ENCODE assay signal across 8 mouse cellular contexts in genomic region chr6:82702593-82703017, GRCm38 (mm10). TPM values are rescaled to one million over a fixed set of nuclear protein-coding genes. Genes with fewer than 3 reads are reported as not detected.
DNase-seq lines count a peak whose midpoint lies in the region; ATAC-seq and TF ChIP-seq lines count a peak whose summit lies in the region.

No protein-coding gene starts in this region.

- H3K4me1 ChIP-seq in G1E (ENCODE audit: insufficient read depth, low read depth, low read length): peaks cover 11% of the 10 kb centered on the region
- 0 out of 2 replicates have a peak, but pooled peaks cover 7% of the 10 kb centered on the region for H3K4me1 ChIP-seq in hindbrain, embryonic 12.5 days

- H3K4me3 ChIP-seq in G1E (ENCODE audit: low read depth, low read length): no peak overlapping the region
- no peak overlapping the region for H3K4me3 ChIP-seq in hindbrain, embryonic 12.5 days

- peaks cover 32% of the 10 kb centered on the region for H3K27me3 ChIP-seq in G1E (ENCODE audit: insufficient read depth, low read length)
- H3K27me3 ChIP-seq in hindbrain, embryonic 12.5 days: no peaks in the 10 kb centered on the region

- 30% methylated on average over 16 of the region's 16 CpGs for WGBS in hindbrain, embryonic 12.5 days

- H3K9me3 ChIP-seq in G1E (replicated peaks): no peaks in the 10 kb centered on the region
- no peaks in the 10 kb centered on the region for H3K9me3 ChIP-seq in hindbrain, embryonic 12.5 days (replicated peaks)

- TF ChIP-seq CTCF in G1E (IDR thresholded peaks at IDR 0.05; ENCODE audit: low read depth, low read length): peak; percentile 90

- ATAC-seq in G1E (ENCODE audit: extremely low read depth, insufficient number of reproducible peaks, low FRiP score, poor library complexity, severe bottlenecking): peak; percentile 87
- peak; percentile 81 for ATAC-seq in hindbrain, embryonic 12.5 days (ENCODE audit: low FRiP score)

- H3K27ac ChIP-seq in hindbrain, embryonic 12.5 days: no peak overlapping the region

- no peak overlapping the region for H3K4me2 ChIP-seq in hindbrain, embryonic 12.5 days (replicated peaks)

- H3K36me3 ChIP-seq in G1E (replicated peaks): no peaks in the 10 kb centered on the region
- H3K36me3 ChIP-seq in hindbrain, embryonic 12.5 days: no peaks in the 10 kb centered on the region

- peak; percentile 62 for DNase-seq in G1E (ENCODE audit: low spot score)
- DNase-seq in cerebellum, adult 18-20 months: peak; percentile 81 to 88
- DNase-seq in forelimb bud, embryonic 11.5 days (ENCODE audit: low read depth, low spot score): peak; percentile 80
- peak; percentile 93 for DNase-seq in layer of hippocampus, postnatal 10 days (ENCODE audit: low spot score in 2 of 2)
- DNase-seq in lung, postnatal 10 days: peak; percentile 91
- peak; percentile 86 for DNase-seq in ovary, postnatal 36 days (ENCODE audit: low spot score)
- peak; percentile 89 for DNase-seq in thymus, postnatal 25 days

- no peak overlapping the region for H3K9ac ChIP-seq in hindbrain, embryonic 12.5 days

RNA-seq across cellular contexts. Expression of gene Pole4, which starts 2.6 kb away (rescaled TPM):
- total RNA-seq in G1E (2014; fragmentation: Nextera tagmentation) (32.3 and 35.0 TPM in 2 replicates), G1E (2017) (81.1 and 87.9 TPM in 2 replicates)
- polyA plus RNA-seq in G1E (2012): 58.8 and 76.8 TPM in 2 replicates
- polyA plus RNA-seq in hindbrain, embryonic 12.5 days (2016; fragmentation: Nextera tagmentation; extraction: Ambion mirVana): 94.6 and 99.0 TPM in 2 replicates
- total RNA-seq in layer of hippocampus, postnatal 10 days (2021): 10 to 100 TPM; 52.3 to 60.0 TPM
